Mouse (Mus musculus): ENCODE data around the gene Tcf7l2. TPM values are rescaled to one million over a fixed set of nuclear protein-coding genes. Genes with fewer than 3 reads are reported as not detected.

Gene Tcf7l2
- total and polyA plus RNA-seq, 2 experiments from 2014 or later = 3.9 to 71.6 TPM

DNA sequence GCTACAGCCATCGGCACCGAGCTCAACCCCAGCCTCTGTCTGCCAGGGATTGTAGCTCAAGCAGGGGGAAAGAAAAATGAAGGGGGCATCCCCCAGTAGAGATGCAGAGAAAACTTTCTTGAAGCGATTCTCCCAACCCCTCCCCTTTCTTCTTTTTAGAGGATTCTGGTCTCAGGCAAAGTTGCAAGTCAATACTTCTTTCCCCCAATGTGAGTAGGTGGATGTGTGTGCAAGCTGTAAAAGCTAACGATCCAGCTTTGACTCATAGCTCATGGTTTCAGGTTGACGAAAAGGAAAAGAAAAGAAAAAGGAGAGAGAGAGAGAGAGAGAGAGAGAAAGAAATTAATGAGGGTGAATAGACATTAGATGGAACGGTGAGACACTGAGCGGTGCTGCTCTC, 8.8 kb downstream of the Tcf7l2 start:
- Histone ChIP-seq H3K4me1 (ENCODE audit: insufficient read depth, low read length) (peaks cover 12% of the 10 kb centered on the region; the same call in 1 of the 2 replicates), H3K9ac (replicated peaks; ENCODE audit: low read length) (no peak overlapping the region), H3K4me3 (ENCODE audit: low read length) (no peak overlapping the region), H3K27me3 (ENCODE audit: insufficient read depth, low read length) (no peaks in the 10 kb centered on the region), H3K9me3 (ENCODE audit: low read length) (no peaks in the 10 kb centered on the region), H3K4me2 (ENCODE audit: low read depth, low read length) (peak overlapping the region; percentile 24), H3K27ac (no peak overlapping the region), H3K36me3 (ENCODE audit: insufficient read depth, low read length) (no peaks in the 10 kb centered on the region)
- DNase-seq (ENCODE audit: low spot score) (no peak), ATAC-seq (no peak)
- no peak for TF ChIP-seq CTCF (IDR thresholded peaks at IDR 0.05; ENCODE audit: low read depth)
- 31% methylated on average over 7 of the region's 7 CpGs for whole genome bisulfite sequencing

DNA sequence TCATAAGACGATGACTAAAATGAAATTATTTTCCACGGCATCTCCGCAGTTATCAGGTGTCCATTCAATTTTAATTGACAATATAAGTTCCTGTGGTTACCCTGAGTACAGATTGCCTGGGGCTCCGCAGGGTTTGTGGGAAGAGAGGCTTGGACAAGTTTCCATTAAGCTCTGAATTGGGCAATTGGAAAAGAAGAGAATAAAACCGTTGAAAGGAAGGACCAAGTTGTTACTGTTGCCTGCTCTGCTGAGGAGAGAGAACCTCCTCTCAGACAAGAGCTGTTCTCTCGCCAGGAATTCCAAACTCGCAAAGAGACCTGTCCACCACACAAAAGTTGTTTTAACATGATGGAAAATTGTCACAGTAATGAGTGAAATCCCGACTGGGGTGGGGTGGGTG, 11.2 kb downstream of the Tcf7l2 start:
- H3K4me2 ChIP-seq (ENCODE audit: low read depth, low read length) = no peak overlapping the region
- ATAC-seq (no peak), DNase-seq (ENCODE audit: low spot score) (no peak)
- no peak for TF ChIP-seq CTCF (IDR thresholded peaks at IDR 0.05; ENCODE audit: low read depth)
- H3K4me3 ChIP-seq (ENCODE audit: low read length) = no peak overlapping the region
- no peaks in the 10 kb centered on the region for H3K9me3 ChIP-seq (ENCODE audit: low read length)
- no peaks in the 10 kb centered on the region for H3K36me3 ChIP-seq (ENCODE audit: insufficient read depth, low read length)
- no peak overlapping the region for H3K9ac ChIP-seq (replicated peaks; ENCODE audit: low read length)
- no peaks in the 10 kb centered on the region for H3K27me3 ChIP-seq (ENCODE audit: insufficient read depth, low read length)
- H3K27ac ChIP-seq = no peak overlapping the region
- H3K4me1 ChIP-seq (ENCODE audit: insufficient read depth, low read length) = peaks cover 7% of the 10 kb centered on the region; the same call in 1 of the 2 replicates
- 35% methylated on average over 8 of the region's 8 CpGs for WGBS

DNA sequence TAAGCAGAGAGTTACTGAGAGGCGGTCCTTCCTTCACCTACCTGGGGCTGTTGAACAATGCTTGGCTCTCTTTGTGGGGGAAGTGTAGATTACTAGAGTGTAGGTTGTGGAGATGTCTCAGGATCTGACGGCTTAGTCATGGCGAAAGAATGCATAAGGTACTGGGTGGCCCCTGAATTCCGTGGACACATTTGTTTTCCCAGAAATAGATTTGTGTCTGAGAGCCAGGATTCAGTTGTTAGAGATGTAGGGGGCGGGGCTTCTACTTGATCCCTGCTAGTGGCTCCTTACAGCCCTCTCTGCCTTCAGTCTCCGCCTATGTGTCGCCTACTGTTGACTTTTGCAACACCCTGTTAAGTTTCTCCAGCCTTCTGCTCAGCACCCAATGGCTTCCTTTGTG, 12.7 kb downstream of the Tcf7l2 start:
- H3K4me3 ChIP-seq (ENCODE audit: low read length) = no peak overlapping the region
- no peaks in the 10 kb centered on the region for H3K4me1 ChIP-seq (ENCODE audit: insufficient read depth, low read length)
- TF ChIP-seq CTCF (IDR thresholded peaks at IDR 0.05; ENCODE audit: low read depth) = no peak
- H3K27ac ChIP-seq = no peak overlapping the region
- no peak overlapping the region for H3K9ac ChIP-seq (replicated peaks; ENCODE audit: low read length)
- H3K36me3 ChIP-seq (ENCODE audit: insufficient read depth, low read length) = no peaks in the 10 kb centered on the region
- no peaks in the 10 kb centered on the region for H3K27me3 ChIP-seq (ENCODE audit: insufficient read depth, low read length)
- DNase-seq (ENCODE audit: low spot score) = no peak
- WGBS = 80% methylated on average over 7 of the region's 7 CpGs
- H3K9me3 ChIP-seq (ENCODE audit: low read length) = no peaks in the 10 kb centered on the region
- no peak for ATAC-seq
- H3K4me2 ChIP-seq (ENCODE audit: low read depth, low read length) = no peak overlapping the region

DNA sequence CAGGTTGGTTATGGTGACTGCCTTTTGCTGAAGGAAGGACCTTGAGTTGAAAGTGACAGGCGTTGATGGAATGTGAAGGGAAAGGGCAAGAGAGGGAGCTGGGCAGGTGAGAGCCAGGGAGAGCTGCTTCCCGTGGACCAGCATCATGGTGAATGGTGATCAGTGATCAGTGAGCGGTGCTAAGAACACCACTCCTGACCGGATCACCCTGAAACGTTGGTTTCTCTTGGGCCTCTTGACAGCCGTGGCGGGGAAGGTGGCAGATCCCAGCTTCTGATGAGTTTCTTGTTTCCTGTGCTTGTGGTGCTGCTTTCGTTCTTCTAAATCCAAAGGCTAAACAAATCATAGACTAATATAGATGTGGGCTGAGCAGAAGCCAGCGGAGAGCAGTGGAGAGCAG, 13.8 kb downstream of the Tcf7l2 start:
- no peak for ATAC-seq
- H3K4me1 ChIP-seq (ENCODE audit: insufficient read depth, low read length) = no peaks in the 10 kb centered on the region
- WGBS = 91% methylated on average over 9 of the region's 9 CpGs

DNA sequence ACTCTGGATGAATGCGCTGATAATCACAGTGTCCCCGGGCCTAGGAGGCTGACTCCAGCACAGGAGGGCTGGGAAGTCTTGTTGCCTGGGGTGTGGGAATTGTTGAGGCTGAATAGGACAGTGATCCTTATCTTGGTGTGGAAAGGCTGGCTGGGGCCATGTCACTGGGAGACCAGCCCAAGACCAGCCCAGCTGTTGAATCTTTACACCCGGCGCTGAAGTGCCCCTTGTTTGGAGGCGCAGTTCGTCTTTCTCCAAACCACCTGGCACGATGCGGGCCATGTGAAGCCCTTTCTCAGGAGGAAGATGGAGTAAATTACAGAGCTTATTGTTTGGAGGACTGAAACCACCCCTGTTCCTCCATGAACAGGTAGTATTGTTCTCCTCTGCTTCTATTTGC, 15.1 kb downstream of the Tcf7l2 start:
- DNase-seq (ENCODE audit: low spot score) (no peak), ATAC-seq (peak; percentile 47; the same call in 1 of the 2 replicates)
- Histone ChIP-seq H3K36me3 (ENCODE audit: insufficient read depth, low read length) (no peaks in the 10 kb centered on the region), H3K27ac (peak overlapping the region; percentile 20; the same call in 1 of the 2 replicates), H3K4me2 (ENCODE audit: low read depth, low read length) (no peak overlapping the region), H3K27me3 (ENCODE audit: insufficient read depth, low read length) (no peaks in the 10 kb centered on the region), H3K9me3 (ENCODE audit: low read length) (no peaks in the 10 kb centered on the region), H3K9ac (replicated peaks; ENCODE audit: low read length) (no peak overlapping the region), H3K4me3 (ENCODE audit: low read length) (no peak overlapping the region), H3K4me1 (ENCODE audit: insufficient read depth, low read length) (no peaks in the 10 kb centered on the region)
- TF ChIP-seq CTCF (IDR thresholded peaks at IDR 0.05; ENCODE audit: low read depth) = no peak
- WGBS = 53% methylated on average over 8 of the region's 8 CpGs

More for the DNA sequence above, 13.8 kb downstream of the Tcf7l2 start:
- no peaks in the 10 kb centered on the region for H3K27me3 ChIP-seq (ENCODE audit: insufficient read depth, low read length)
- DNase-seq (ENCODE audit: low spot score) = no peak
- H3K36me3 ChIP-seq (ENCODE audit: insufficient read depth, low read length) = no peaks in the 10 kb centered on the region
- H3K27ac ChIP-seq = no peak overlapping the region
- H3K4me3 ChIP-seq (ENCODE audit: low read length) = no peak overlapping the region
- no peaks in the 10 kb centered on the region for H3K9me3 ChIP-seq (ENCODE audit: low read length)
- H3K4me2 ChIP-seq (ENCODE audit: low read depth, low read length) = no peak overlapping the region
- H3K9ac ChIP-seq (replicated peaks; ENCODE audit: low read length) = no peak overlapping the region
- TF ChIP-seq CTCF (IDR thresholded peaks at IDR 0.05; ENCODE audit: low read depth) = no peak

DNA sequence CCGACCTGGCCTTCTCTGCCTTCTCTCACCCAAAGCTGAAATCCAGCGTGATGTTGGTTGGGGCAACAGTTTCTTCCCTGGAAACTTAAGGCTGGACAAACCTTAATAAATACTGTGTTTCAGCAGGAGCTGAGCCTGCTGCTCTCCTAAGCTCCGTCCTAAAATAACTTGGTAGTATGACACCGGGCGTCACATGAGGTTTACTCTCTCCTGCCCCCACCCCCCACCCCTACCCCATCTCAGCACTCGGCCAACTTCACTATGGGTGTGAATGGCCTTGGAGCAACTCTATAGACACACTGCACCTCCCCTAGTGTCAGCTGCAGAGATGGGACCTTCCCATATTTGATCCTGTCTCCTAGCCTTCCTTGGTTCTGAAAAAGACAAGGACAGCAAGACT, 15.8 kb downstream of the Tcf7l2 start:
- no peaks in the 10 kb centered on the region for H3K9me3 ChIP-seq (ENCODE audit: low read length)
- WGBS = 76% methylated on average over 6 of the region's 6 CpGs
- no peaks in the 10 kb centered on the region for H3K27me3 ChIP-seq (ENCODE audit: insufficient read depth, low read length)
- no peaks in the 10 kb centered on the region for H3K36me3 ChIP-seq (ENCODE audit: insufficient read depth, low read length)
- H3K4me3 ChIP-seq (ENCODE audit: low read length) = no peak overlapping the region
- no peak for ATAC-seq
- no peaks in the 10 kb centered on the region for H3K4me1 ChIP-seq (ENCODE audit: insufficient read depth, low read length)
- H3K9ac ChIP-seq (replicated peaks; ENCODE audit: low read length) = no peak overlapping the region
- no peak overlapping the region for H3K4me2 ChIP-seq (ENCODE audit: low read depth, low read length)
- no peak for TF ChIP-seq CTCF (IDR thresholded peaks at IDR 0.05; ENCODE audit: low read depth)
- peak overlapping the region; percentile 12; the same call in 1 of the 2 replicates for H3K27ac ChIP-seq
- no peak for DNase-seq (ENCODE audit: low spot score)

DNA sequence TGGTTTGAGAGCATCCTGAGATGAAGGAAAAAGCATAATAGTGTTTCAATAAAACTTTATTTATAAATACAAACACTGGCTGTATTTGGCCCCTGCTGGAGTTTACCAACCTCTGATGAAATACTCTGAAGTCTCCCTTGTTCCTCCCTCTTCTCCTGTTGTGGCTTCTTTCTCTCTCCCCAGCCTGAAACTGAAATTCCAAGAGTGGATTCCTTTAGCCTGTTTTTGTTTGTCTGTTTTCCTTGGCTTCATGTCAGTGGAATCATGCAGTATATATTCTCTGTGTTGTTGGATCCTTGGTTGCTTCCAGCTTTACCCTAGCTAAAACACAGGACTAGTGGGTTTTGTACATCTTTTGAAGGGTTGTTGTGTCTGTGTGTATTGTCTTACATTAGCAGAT, 16.5 kb downstream of the Tcf7l2 start:
- no peak overlapping the region for H3K27ac ChIP-seq
- TF ChIP-seq CTCF (IDR thresholded peaks at IDR 0.05; ENCODE audit: low read depth) = no peak
- H3K4me2 ChIP-seq (ENCODE audit: low read depth, low read length) = no peak overlapping the region
- no peak overlapping the region for H3K9ac ChIP-seq (replicated peaks; ENCODE audit: low read length)
- ATAC-seq = no peak
- H3K27me3 ChIP-seq (ENCODE audit: insufficient read depth, low read length) = no peaks in the 10 kb centered on the region
- no peak overlapping the region for H3K4me3 ChIP-seq (ENCODE audit: low read length)
- no peaks in the 10 kb centered on the region for H3K36me3 ChIP-seq (ENCODE audit: insufficient read depth, low read length)
- no peaks in the 10 kb centered on the region for H3K4me1 ChIP-seq (ENCODE audit: insufficient read depth, low read length)
- DNase-seq (ENCODE audit: low spot score) = no peak
- H3K9me3 ChIP-seq (ENCODE audit: low read length) = no peaks in the 10 kb centered on the region

Measured in hindbrain, postnatal 0 days (tissue).